Mouse (Mus musculus) kidney, adult 18-20 months (tissue): ENCODE measurements around the gene Cct3.
"Not testable (repeated sequence)": the region's sequence is repeated elsewhere in the genome, so short reads cannot be mapped to it uniquely, and the experiment has no call there.

Experiments used
- DNase-seq: peaks from one replicate; pipeline ENCODE4 v3.0.0; 2021

Gene Cct3

DNA sequence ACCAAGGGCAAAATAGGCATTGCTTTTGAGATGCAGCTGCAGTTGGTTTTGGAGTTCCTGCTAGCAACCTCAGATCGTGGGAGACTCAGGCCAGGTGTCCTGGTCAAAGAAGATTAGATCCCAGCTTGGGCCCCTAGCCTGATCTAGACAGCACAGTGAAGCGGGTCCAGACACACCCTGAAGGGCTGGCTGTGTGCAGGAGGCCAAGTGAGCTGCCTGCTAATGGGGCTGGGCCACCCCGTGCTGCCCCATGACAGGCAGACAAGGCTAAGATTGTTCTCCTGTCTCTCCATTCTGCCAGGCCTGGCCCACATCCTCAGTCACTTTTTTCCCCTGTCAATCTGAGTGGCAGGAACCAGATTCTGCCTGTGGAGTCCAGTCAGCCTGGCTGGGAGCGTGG lies 66.8 kb downstream of the Cct3 start:
- no peak for DNase-seq

DNA sequence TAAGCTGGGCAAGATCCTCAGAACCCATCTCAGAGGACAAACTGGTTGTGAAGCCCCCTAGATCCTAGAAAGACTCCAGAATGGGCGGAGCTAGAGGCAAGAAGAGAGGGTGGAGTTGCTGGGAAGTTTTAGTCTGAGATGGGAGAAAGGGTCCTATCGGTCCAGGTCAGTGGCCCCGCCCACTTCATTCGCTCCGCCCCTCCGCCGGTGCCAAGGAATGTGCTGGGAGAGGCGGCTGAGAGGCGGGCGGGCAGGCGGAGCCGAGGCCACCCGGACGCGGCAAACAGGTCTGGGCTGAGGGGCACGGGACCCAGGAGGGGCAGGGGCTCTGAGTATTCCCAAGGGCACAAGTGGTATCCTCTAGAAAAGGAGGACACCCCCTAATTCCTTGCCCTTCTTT lies 67.4 kb downstream of the Cct3 start, which contains the start of gene Paqr6:
TSS of gene Paqr6 (plus strand) at position 248 of the 400 bp plus-strand sequence.
- DNase-seq, result peak; percentile 79

DNA sequence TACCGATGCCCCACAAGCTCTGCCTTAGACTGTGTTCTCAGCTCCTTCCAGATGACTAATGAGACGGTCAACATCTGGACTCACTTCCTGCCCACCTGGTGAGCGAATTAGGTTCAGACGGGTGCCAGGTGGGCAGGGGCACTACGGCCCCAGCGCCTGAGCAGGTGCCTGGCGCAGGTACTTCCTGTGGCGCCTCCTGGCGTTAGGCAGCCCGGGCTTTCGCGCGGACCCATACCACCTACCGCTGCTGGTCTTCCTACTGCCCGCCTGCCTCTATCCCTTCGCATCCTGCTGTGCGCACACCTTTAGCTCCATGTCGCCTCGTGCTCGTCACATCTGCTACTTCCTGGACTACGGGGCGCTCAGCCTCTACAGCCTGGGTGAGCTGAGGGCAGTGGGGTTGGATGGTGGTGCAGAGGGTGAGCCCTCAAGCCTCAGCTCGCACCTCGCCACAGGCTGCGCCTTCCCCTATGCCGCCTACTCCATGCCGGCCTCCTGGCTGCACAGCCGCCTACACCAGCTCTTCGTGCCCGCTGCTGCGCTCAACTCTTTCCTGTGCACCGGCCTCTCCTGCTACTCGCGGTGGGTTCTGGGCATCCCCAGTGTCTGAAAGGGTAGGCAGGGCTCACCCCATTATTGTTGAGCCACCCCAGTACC lies 68.9 kb downstream of the Cct3 start:
- DNase-seq, result no peak

DNA sequence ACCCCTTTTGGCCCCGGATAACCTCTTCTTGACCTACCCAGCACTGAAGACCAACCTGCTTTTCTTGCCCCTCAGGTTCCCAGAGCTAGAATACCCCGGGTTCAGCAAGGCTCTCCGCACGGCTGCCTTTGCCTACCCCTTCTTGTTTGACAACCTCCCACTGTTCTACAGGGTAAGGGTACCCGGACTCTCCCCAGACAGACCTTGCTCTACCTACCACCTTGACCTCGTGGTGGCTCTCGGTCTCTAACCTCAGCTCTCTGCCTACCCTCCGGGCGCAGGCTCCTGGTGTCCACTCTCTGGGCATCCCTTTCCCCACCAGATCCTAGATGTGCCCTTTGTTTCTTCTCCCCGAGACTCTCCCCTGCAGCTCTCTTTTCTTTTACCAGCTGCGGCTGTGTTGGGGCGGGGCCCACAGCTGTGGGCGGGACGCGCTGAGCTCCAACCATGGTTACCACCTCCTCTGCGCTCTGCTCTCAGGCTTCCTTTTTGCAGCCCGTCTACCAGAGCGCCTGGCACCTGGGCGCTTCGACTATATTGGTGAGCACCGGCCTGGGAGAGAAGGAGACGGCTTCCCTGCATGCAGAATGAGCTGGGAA lies 70.0 kb downstream of the Cct3 start:
- peak; percentile 36 for DNase-seq

DNA sequence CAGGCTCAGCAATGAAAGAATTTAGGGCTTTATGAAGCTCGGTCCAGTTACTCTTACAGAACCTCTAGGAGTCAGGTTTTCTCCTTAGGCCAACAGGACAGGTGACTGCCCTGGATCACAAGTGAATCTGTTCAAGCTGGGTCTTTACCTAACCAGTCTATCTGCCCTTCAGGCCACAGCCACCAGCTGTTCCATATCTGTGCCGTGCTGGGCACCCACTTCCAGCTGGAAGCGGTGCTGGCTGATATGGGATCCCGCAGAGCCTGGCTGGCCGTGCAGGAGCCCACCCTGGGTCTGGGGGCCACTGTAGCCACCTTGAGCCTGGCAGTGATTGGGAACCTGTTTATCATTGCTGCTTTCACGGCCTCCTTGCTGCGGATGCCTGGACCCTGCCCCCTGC lies 70.6 kb downstream of the Cct3 start:
- DNase-seq, result not testable (repeated sequence)

DNA sequence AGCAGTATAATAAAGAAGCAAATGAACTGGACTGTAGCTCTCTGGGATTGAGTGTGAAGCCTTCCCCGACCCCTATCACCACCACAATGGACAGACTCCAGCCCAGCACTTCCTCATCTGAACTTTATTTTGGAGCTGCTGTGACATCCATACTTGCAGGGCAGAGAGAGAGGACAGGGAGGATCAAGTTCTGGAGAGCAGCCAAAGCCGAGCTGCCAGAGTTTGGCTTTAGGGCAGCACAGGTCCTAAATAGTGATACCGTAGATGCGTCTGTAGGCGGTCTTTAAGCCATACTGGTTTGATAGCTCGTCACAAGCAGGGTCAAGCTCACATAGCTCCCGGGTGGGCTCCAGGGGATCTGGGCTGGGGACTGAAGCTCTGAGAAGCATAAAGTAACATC lies 71.6 kb downstream of the Cct3 start:
- DNase-seq, result not testable (repeated sequence)
